Mouse (Mus musculus) heart, embryonic 12.5 days (tissue): ENCODE measurements around the gene Gabrb3. TPM values are rescaled to one million over a fixed set of nuclear protein-coding genes. Genes with fewer than 3 reads are reported as not detected.

Experiments
- ATAC-seq: fragments of 200-750 bp; cut with Nextera tagmentation; 2 replicates; pipeline ENCODE4 v1.8.0; 2017; ENCODE audit warnings: moderate TSS enrichment, moderate library complexity; ENCODE audit not compliant: insufficient number of reproducible peaks, low FRiP score
- H3K27ac ChIP-seq: fragments of 300-500 bp; sonication (generic); 2 replicates; pipeline ENCODE4 v1.5.1; 2016; ENCODE audit warnings: mild to moderate bottlenecking, moderate library complexity; ENCODE audit not compliant: poor library complexity, severe bottlenecking
- H3K27me3 ChIP-seq: fragments of 300-500 bp; sonication (generic); replicated peaks from 2 replicates; pipeline ENCODE4 v1.6.1; 2016; ENCODE audit warnings: mild to moderate bottlenecking, moderate library complexity
- H3K36me3 ChIP-seq: fragments of 300-500 bp; sonication (generic); 2 replicates; pipeline ENCODE4 v1.6.1; 2016; ENCODE audit warnings: mild to moderate bottlenecking, moderate library complexity
- H3K4me1 ChIP-seq: fragments of 300-500 bp; sonication (generic); replicated peaks from 2 replicates; pipeline ENCODE4 v1.6.1; 2016; ENCODE audit warnings: mild to moderate bottlenecking
- H3K4me2 ChIP-seq: fragments of 300-500 bp; sonication (generic); 2 replicates; pipeline ENCODE4 v1.6.1; 2016; ENCODE audit warnings: mild to moderate bottlenecking, moderate library complexity
- H3K4me3 ChIP-seq: fragments of 300-500 bp; sonication (generic); 2 replicates; pipeline ENCODE4 v1.5.1; 2016; ENCODE audit warnings: mild to moderate bottlenecking
- H3K9ac ChIP-seq: fragments of 300-500 bp; sonication (generic); 2 replicates; pipeline ENCODE4 v1.6.1; 2016; ENCODE audit warnings: mild to moderate bottlenecking, moderate library complexity
- H3K9me3 ChIP-seq: fragments of 300-500 bp; sonication (generic); replicated peaks from 2 replicates; pipeline ENCODE4 v1.6.1; 2016; ENCODE audit warnings: mild to moderate bottlenecking, moderate library complexity
- WGBS: fragments of 180-500 bp; shearing (Covaris S2); methylation state at CpG from one replicate; pipeline ENCODE4 v1.1.7; 2016; 5-methylcytosine and 5-hydroxymethylcytosine counted together
- polyA plus RNA-seq: library from polyadenylated mRNA; unstranded; fragments of >200 nt; fragmentation: Nextera tagmentation; extraction: Ambion mirVana; gene quantifications from 2 replicates; pipeline ENCODE4 v1.2.1, GENCODE M21; 2016

Gene Gabrb3
- polyA plus RNA-seq, 1 experiment from 2014 or later = 3.7 TPM

DNA sequence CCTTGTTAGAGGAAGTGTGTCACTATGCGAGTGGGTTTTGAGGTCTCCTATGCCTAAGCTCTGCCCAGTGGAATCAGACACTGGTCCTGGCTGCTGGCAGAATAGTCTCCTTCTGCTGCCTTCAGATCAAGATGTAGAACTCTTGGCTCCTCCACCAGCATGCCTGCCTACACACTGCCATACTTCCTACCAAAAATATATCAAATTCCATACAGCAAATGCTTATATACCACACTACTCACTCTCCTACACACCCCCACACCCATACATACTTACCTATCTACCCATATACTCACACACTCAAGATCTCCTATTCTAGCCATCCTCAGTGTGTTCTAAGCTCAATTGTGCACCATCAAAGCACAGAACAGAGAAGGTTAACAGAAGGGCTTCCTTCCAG is 51.8 kb downstream of the Gabrb3 start:
- no peaks in the 10 kb centered on the region for H3K27me3 ChIP-seq

GRCm38 (mm10) chr7:57473811-57474525 is 54.5 kb downstream of the Gabrb3 start:
- H3K27me3 ChIP-seq = no peaks in the 10 kb centered on the region
- ATAC-seq = no peak
- H3K9ac ChIP-seq = no peak overlapping the region
- 63% methylated on average over 4 of the region's 4 CpGs for WGBS
- H3K4me3 ChIP-seq = no peak overlapping the region
- H3K36me3 ChIP-seq = no peaks in the 10 kb centered on the region
- no peaks in the 10 kb centered on the region for H3K9me3 ChIP-seq
- no peaks in the 10 kb centered on the region for H3K4me1 ChIP-seq
- H3K4me2 ChIP-seq = no peak overlapping the region
- no peak overlapping the region for H3K27ac ChIP-seq

More for the DNA sequence above, 51.8 kb downstream of the Gabrb3 start:
- Histone ChIP-seq H3K4me2 (no peak overlapping the region), H3K4me1 (no peaks in the 10 kb centered on the region), H3K27ac (no peak overlapping the region), H3K9me3 (no peaks in the 10 kb centered on the region), H3K9ac (no peak overlapping the region), H3K36me3 (no peaks in the 10 kb centered on the region), H3K4me3 (no peak overlapping the region)
- no peak for ATAC-seq
- 72% methylated on average over 1 of the region's 1 CpGs for WGBS

DNA sequence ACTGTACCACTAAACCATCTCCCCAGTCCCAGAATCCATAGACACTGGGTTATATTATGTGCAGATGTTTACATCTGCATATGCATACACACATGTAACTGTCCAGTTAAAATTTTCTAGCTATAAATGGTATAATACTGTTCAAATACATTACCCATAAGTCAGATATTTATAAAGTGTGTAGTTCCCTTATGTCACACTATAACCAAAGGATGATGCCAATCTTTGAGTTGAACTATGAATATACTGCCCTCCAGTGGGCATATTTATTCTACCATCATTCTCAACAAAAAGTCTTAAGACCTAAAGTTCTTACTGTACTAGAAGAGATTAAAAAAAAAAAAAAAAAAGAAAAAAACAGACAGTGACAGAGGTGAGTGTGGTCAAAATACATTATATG is 63.4 kb downstream of the Gabrb3 start:
- no peaks in the 10 kb centered on the region for H3K36me3 ChIP-seq
- H3K9me3 ChIP-seq = no peaks in the 10 kb centered on the region
- no peak overlapping the region for H3K4me3 ChIP-seq
- no peak overlapping the region for H3K9ac ChIP-seq
- H3K4me2 ChIP-seq = no peak overlapping the region
- H3K4me1 ChIP-seq = no peaks in the 10 kb centered on the region
- no peaks in the 10 kb centered on the region for H3K27me3 ChIP-seq
- ATAC-seq = no peak
- H3K27ac ChIP-seq = no peak overlapping the region

GRCm38 (mm10) chr7:57486907-57487306 is 67.4 kb downstream of the Gabrb3 start:
- H3K4me3 ChIP-seq = no peak overlapping the region
- H3K9ac ChIP-seq = no peak overlapping the region
- no peaks in the 10 kb centered on the region for H3K27me3 ChIP-seq
- no peaks in the 10 kb centered on the region for H3K36me3 ChIP-seq
- 64% methylated on average over 6 of the region's 6 CpGs for WGBS
- no peaks in the 10 kb centered on the region for H3K4me1 ChIP-seq
- H3K9me3 ChIP-seq = no peaks in the 10 kb centered on the region
- no peak overlapping the region for H3K4me2 ChIP-seq
- H3K27ac ChIP-seq = no peak overlapping the region
- ATAC-seq = no peak

- no peak for ATAC-seq
- WGBS = 67% methylated on average over 4 of the region's 4 CpGs
- no peaks in the 10 kb centered on the region for H3K27me3 ChIP-seq
Observed at GRCm38 (mm10) chr7:57491795-57492194, 72.3 kb downstream of the Gabrb3 start.

GRCm38 (mm10) chr7:57502809-57503208 is 83.3 kb downstream of the Gabrb3 start:
- no peaks in the 10 kb centered on the region for H3K9me3 ChIP-seq
- no peaks in the 10 kb centered on the region for H3K36me3 ChIP-seq
- no peaks in the 10 kb centered on the region for H3K4me1 ChIP-seq
- H3K27me3 ChIP-seq = peaks cover 18% of the 10 kb centered on the region
- WGBS = 60% methylated on average over 4 of the region's 4 CpGs
- no peak overlapping the region for H3K4me3 ChIP-seq
- H3K9ac ChIP-seq = no peak overlapping the region
- H3K27ac ChIP-seq = no peak overlapping the region
- no peak overlapping the region for H3K4me2 ChIP-seq
- ATAC-seq = no peak

More at GRCm38 (mm10) chr7:57491795-57492194, 72.3 kb downstream of the Gabrb3 start:
- no peak overlapping the region for H3K4me3 ChIP-seq
- no peaks in the 10 kb centered on the region for H3K9me3 ChIP-seq
- H3K4me1 ChIP-seq = no peaks in the 10 kb centered on the region
- no peak overlapping the region for H3K4me2 ChIP-seq
- no peak overlapping the region for H3K9ac ChIP-seq
- no peak overlapping the region for H3K27ac ChIP-seq
- no peaks in the 10 kb centered on the region for H3K36me3 ChIP-seq

DNA sequence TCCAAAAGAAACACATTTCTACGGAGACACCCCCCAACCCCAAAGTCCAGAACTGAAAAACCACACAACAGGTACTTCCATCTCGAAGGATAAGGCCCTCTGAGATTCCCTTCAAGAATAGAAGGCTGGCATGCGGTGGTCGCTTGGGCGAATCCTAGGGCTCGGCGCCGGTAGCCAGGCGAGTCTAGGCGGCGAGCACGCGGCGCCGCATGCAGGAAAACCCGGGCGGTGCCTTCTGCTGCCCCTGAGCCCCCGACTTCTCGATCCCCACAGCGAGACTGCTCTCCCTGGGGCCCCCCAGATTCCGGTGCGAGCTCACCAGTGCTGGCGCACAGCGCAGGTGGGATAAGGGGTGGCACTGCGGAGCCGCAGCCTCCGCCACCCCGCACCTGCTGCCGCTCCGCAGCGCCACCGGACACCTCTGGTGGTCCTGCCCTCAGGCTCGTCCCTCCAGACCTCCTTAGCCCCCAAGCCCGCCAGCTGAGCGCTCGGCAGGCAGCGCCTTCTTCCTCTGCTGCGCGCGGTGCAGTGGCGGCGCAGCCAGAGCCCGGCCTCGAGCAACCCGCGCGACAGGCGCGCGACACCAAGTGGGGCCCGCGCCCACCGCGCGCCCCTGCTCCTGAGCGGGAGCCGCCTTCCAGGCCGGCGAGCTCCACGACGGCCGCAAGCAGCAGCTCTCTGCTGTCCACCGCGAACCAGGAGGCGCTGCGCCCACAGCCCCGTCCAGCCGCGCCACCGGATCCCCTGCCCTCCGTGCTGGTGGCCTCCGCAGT is 89.6 kb downstream of the Gabrb3 start:
- peak overlapping the region; percentile 55 for H3K4me3 ChIP-seq
- H3K4me1 ChIP-seq = peaks cover 8% of the 10 kb centered on the region; the same call in 1 of the 2 replicates
- no peaks in the 10 kb centered on the region for H3K36me3 ChIP-seq
- peak overlapping the region; percentile 35 for H3K9ac ChIP-seq
- peaks cover 55% of the 10 kb centered on the region for H3K27me3 ChIP-seq
- no peak overlapping the region for H3K27ac ChIP-seq
- ATAC-seq = peak; percentile 18; the same call in 1 of the 2 replicates
- 4% methylated on average over 72 of the region's 72 CpGs for WGBS
- H3K4me2 ChIP-seq = peak overlapping the region; percentile 74
- no peaks in the 10 kb centered on the region for H3K9me3 ChIP-seq

GRCm38 (mm10) chr7:57509681-57510141 is 90.2 kb downstream of the Gabrb3 start, which contains the start of gene Gabra5:
Gene Gabra5, minus strand, starts transcription at chr7:57510059.
- ATAC-seq = peak; percentile 53; the same call in 1 of the 2 replicates
- peak within 1 kb of the TSS; percentile 35 for H3K9ac ChIP-seq
- H3K36me3 ChIP-seq = no peaks in the 10 kb centered on the region
- no peak within 1 kb of the TSS for H3K27ac ChIP-seq
- H3K9me3 ChIP-seq = no peaks in the 10 kb centered on the region
- H3K27me3 ChIP-seq = peaks cover 59% of the 10 kb centered on the region
- H3K4me3 ChIP-seq = peak within 1 kb of the TSS; percentile 55
- peak within 1 kb of the TSS; percentile 74 for H3K4me2 ChIP-seq
- WGBS = under 1% methylated on average over 59 of the region's 59 CpGs
- H3K4me1 ChIP-seq = peaks cover 8% of the 10 kb centered on the region; the same call in 1 of the 2 replicates

DNA sequence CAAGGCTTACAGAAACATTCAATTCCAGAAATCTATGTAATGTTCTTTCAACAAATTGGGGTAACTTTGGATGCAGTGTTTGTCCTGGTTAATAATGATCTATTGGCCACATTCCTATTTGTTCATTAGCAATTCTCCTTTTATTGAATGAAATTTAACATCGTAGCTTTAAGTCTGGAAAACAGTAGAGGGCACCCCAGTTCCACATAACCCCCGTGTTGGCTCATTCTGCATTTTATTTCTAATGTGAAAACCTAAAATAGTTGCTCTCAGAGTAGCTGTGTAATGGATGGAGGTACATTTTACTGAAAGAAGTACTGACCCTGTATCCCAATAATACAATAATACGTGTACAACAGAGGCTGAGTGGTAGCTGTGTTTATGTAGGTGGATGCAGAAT is 93.5 kb downstream of the Gabrb3 start:
- H3K27ac ChIP-seq = no peak overlapping the region
- no peak overlapping the region for H3K4me3 ChIP-seq
- H3K9me3 ChIP-seq = no peaks in the 10 kb centered on the region
- peaks cover 8% of the 10 kb centered on the region; the same call in 1 of the 2 replicates for H3K4me1 ChIP-seq
- H3K36me3 ChIP-seq = no peaks in the 10 kb centered on the region
- WGBS = 36% methylated on average over 3 of the region's 3 CpGs
- ATAC-seq = no peak
- H3K9ac ChIP-seq = no peak overlapping the region
- peaks cover 40% of the 10 kb centered on the region for H3K27me3 ChIP-seq
- H3K4me2 ChIP-seq = no peak overlapping the region

DNA sequence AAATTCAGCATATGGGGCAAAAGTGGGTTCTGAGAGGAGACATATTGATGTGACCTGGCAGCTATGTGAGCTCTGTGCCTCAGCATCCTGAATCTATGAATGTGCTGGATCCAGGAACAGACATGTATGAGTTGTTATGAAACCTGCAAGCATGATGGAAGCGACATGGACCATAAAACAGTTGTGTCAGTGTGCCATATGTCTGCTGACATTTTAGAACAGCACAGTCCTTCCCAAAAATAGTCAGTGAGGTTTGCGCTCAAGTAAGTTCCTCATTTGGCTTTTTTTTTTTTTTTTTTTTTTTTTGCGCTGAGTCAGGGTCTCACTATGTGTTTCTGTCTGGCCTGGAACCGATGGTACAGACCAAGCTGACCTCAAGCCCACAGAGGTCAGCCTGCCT is 110.0 kb downstream of the Gabrb3 start:
- WGBS = 78% methylated on average over 4 of the region's 4 CpGs
- Histone ChIP-seq H3K27me3 (no peaks in the 10 kb centered on the region), H3K36me3 (no peaks in the 10 kb centered on the region), H3K4me3 (no peak overlapping the region), H3K4me1 (no peaks in the 10 kb centered on the region), H3K9me3 (no peaks in the 10 kb centered on the region), H3K27ac (no peak overlapping the region), H3K4me2 (no peak overlapping the region), H3K9ac (no peak overlapping the region)
- no peak for ATAC-seq

DNA sequence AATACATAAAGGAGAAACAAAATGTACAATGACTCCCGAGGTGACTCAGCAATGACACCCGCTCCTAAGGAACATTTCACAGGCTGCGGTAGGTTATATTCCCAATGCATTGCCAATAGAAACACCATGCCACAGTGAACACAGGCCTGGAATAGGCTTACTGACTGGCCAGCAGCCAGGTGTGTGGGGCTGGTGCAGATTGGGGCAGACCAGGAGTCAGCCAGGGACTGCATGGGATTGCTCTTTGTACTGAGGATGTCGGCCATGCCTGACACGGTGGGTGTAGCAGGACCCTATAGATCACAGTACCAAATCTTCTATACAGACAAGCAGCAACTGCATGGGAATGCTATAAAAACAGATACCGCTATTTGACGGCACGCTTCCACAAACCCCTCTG is 110.5 kb downstream of the Gabrb3 start:
- Histone ChIP-seq H3K27me3 (no peaks in the 10 kb centered on the region), H3K4me1 (no peaks in the 10 kb centered on the region), H3K27ac (no peak overlapping the region), H3K4me2 (no peak overlapping the region), H3K9me3 (no peaks in the 10 kb centered on the region), H3K9ac (no peak overlapping the region), H3K4me3 (no peak overlapping the region), H3K36me3 (no peaks in the 10 kb centered on the region)
- ATAC-seq = no peak
- WGBS = 84% methylated on average over 8 of the region's 8 CpGs
